Mouse (Mus musculus): ENCODE results near the gene Tnrc18. TPM values are rescaled to one million over a fixed set of nuclear protein-coding genes. Genes with fewer than 3 reads are reported as not detected.

The Tnrc18 gene
- total RNA-seq, 2 experiments from 2014 or later: 36.2 to 37.1 TPM

DNA sequence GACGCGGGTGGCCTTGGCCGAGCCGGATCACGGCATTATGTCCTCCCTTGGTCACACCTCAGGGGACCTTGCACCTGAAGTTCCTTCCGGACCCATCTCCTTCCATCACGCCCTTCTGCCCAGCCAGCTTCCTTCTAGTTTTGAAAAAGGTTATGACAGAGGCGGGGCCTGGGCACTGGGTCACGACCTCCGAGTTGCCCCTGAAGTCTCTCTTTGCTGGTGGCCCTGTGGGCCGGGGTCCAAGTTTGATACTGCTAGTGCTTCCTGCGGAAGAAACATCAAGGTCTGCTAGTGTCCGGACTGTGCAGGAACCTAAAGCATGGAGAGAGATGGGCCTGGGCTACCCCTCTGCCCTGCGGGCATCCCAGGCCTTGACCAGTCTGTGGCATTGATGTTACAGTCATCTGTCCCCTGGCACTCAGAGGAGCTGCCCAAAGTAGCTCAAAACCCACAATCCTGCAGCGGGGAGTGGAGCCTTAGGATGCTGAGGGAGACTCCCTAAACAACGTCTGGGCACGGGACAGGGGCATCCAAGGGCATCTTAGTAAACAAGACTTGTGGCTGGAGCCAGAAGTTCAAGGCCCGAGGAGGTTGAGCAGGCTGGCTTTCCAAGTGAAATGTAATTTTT is 114.8 kb downstream of the Tnrc18 start:
- intact Hi-C loops (cut with DNase I; ENCODE audit: low total_unique reads): no loop called here
- no peak for DNase-seq

DNA sequence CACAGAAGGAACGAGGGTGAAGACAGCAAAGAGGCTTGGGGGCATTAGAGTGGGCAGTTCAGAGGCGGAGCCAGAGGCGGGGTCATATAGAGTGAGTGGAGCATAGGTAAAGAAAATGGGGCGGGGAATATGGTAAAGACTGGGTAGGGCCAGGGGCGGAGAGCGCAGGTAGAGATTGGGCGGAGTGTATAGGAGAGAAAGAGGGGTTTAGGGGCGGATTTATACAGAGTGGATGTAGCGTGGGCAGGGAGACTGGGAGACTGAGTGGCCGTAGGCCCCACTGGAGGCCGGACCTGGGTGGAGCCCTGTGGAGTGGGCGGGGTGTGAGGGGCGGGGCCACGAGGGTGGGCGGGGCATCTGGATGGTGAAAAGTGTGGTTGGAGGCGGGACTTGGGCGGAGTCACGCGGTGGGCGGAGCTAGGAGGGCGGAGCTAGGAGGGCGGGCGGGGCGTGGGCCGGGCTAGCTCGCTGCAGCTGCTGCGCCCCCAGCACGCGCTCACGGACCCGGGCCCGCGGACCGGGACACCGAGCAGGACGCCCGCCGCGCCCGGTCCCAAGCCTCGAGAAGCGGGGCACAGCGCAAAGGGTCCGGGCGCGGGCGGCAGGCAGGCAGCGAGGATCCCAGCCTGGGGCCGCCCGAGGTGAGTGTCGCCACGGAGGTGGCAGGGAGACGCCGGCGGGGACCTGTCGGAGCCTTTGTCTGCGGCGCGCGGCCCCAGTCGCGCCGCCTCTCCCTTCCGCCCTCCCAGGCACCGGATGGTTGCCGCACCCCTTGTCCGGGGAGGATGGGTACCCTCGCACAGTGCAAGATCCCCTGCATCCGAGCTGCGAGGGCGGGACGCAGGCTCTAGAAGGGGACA is 115.6 kb downstream of the Tnrc18 start:
- DNase-seq: no peak
- intact Hi-C loops (cut with DNase I; ENCODE audit: low total_unique reads): no loop called here

DNA sequence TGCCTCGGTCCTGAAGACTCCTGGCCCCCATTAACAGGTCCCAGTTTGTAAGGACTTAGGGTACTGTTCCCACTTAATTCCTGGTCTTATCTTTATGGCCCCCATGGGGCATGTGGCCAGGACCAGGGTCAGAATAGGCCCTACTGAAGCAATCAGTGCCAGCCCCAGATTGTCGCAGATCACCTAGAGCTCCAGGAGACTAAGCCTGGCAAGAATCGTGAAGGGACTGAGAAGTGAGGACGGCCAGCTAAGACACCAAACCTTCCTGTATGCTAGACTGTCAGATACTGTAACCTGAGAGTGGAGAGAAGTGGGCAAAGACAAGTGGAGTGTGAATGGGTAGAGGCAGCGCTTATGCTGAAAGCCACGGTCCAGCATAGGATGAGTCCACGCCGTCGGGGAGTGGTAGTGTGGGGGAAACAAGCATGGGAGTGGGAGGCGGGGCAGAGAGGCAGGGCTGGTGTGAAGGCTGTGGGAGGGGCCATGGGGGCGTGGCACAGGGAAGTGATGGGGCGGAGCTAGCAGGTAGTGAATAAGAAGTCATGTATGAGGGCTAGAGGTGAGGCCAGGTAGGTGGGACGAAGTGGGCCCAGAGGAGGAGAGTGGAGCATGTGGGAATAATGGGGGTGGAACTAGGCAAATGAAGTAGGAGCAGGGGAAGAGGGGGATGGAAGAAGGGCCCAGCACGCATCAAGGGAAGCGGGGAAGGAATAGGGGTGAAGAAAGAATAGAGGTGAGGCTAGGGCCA is 116.4 kb downstream of the Tnrc18 start:
- DNase-seq: no peak
- intact Hi-C loops (cut with DNase I; ENCODE audit: low total_unique reads): no loop called here

DNA sequence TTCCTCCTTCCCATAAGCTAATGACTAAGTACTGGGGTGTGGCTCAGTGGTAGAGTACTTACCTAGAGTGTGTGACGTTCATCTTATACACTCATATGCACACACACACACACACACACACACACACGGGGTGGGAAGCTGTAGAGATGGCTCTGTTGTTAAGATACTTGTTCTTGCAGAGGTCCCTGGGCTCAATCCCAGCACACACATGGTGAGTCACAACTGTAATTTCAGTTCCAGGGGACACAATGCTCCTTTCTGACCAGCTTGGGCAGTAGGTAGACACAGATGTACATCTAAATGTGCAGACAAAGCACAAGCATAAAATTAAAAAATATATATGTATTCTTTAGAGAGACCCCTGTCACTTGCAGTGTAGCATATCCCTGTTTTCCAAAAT is 119.7 kb downstream of the Tnrc18 start:
- DNase-seq: no peak
- intact Hi-C loops (cut with DNase I; ENCODE audit: low total_unique reads): no loop called here

DNA sequence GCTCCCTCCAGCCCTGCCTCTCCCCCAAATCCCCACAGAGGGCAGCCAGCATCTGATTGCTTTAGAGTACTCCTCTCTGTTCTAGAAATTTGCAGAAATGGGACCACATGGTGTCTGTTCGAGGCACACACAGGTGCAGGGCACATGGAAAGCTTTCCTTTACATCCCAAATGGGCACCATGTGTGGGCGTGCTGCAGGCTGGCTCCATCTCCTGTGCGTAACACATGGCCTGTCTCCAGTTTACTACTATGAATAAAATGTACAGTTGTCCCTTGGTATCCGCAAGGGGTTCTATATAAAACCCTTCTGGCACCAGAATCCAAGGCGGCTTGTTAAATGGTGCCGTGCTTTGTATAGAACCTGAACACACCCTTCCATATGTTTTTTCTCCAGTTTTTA is 120.6 kb downstream of the Tnrc18 start:
- intact Hi-C loops (cut with DNase I; ENCODE audit: low total_unique reads): no loop called here
- no peak for DNase-seq

DNA sequence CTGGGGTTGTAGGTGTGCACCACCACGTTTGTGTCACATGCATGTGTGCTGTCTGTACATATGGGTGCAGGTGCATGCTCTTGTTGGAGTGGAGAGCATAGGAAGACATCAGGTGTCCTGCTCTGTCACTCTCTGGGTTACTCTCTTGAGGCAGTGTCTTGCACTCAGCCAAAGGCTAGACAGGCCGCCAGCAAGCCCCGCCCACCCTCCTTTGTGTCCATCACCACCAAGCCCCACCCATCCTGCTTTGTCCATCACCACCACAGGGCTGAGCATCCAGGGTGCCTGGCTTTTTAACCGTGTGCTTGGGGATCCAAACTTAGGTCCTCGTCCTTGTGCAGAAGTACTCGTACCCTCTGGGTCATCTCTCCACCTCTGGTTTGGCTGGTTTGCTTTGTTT is 121.2 kb downstream of the Tnrc18 start:
- no peak for DNase-seq
- intact Hi-C loops (cut with DNase I; ENCODE audit: low total_unique reads): no loop called here

DNA sequence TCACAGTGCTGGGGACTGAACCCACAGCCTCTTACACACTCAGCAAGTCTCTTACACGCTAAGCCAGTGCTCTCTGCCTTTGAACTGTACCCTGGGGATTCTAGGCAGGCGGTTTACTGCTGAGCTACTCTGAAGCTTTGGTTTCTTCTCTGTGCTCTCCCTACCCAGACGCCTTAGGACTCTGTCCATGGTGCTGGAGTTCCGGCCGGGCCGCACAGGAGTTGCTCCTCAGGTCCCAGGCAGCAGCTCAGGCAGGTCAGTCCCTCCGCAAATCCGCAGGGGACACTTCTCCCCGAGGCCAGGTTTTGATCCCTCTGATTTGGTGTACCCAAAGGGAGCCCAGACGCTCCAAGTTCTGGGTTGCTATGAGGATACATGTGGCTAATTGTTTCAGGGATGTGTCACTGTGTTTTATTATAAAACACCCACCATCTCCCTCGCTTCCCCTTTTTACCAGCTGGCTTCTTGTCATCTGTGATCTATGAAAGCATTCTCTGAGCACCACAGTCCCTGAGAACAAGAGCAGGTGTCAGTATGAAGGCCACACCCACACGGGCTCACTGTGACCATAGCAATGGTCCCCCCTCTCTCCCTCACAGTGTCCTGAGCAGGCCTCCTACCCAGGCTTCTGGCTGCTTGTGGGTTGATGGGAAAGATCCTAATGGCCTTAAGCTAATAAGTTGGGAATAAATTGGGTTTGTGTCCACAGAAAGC is 122.7 kb downstream of the Tnrc18 start:
- peak; percentile 46 for DNase-seq
- intact Hi-C loops (cut with DNase I; ENCODE audit: low total_unique reads): no loop called here

DNA sequence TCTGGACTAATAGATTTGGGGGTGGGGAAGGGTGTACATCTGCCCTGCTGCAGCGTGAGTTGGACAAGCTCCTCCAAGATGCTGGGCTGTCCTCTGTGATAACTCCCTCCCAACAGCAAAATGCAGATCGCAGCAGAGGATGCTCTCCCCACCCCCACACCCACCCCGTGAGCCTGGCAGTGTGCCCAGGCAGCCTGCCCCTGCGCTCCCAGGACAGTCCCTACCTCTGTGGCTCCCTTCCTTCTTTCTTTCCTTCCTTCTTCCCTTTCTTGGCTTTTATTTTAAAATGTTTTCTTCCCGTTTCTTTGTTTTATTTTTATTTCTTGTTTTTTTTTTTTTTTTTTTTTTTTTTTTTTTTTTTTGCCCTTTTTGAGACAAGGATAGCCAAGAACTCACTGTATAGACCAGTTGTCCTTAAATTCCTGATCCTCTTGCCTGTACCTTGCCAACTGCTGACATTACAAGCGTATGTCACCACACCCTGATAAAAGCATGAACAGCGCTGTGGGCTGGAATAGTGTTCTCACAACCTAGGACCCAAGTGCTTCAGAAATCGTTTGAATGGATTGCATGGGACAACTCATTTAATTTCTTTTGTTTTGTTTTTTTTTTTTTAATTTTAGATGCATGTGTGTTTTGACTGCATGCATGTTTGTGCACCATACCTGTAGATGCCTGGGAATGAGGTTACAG is 123.6 kb downstream of the Tnrc18 start:
- intact Hi-C loops (cut with DNase I; ENCODE audit: low total_unique reads): no loop called here
- no peak for DNase-seq

DNA sequence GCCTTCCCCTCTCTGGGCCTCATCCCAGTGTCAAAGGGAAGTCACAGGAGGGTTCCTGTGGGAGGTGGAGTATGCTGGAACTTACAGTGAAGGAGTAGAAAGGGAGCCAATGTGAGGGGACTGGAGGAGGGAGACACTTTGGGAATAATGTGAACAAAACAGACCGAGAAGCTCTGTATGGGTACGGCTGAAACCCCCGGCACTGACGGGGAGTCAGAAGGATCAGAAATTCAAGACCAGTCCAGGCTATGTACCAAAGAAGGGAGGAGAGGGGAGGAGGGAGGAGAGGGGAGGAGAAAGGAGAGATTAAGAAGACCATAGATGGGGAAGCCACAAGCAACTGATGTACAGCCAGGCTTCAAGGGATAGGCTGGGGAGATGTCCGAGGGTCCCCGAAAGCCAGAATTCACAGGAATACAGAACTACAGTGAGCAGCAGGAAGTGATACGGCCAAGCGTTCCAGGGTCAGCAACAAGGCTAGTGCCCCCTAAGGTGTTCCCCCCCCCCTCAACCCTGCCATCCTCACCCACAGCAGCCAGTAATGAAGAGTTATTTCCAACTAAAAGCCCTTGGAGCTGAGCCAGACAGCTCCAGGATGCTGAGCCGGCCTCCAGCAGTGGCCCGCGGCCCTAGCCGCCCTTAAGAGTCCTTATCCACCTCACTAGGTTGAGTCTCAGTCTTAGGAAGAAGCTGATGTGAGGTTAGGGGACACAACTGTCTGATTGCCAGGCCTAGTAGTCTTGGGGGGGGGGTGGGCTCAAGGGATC is 124.3 kb downstream of the Tnrc18 start:
- intact Hi-C loops (cut with DNase I; ENCODE audit: low total_unique reads): no loop called here
- no peak for DNase-seq

DNA sequence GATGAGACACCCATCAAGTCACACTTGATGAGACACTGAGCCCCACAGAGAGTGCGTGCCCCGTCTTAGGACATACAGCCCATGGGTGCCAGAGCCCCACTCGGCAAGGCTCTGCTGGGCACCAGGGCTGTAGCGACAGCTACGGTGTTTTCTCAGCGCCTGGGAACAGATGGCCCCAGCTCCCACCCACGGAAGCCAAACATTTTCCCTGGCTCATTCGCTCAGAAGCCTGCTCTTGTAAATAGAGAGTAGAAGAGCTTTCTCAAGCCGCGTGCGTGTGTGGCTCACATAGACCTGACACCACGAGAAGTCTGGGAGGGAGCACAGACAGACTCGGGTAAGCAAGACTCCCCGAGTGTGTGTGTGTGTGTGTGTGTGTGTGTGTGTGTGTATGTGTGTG is 125.2 kb downstream of the Tnrc18 start, which contains the start of gene Slc29a4:
Gene Slc29a4, plus strand, starts transcription at position 265 of the 400 bp plus-strand sequence.
- no peak for DNase-seq
- intact Hi-C loops (cut with DNase I; ENCODE audit: low total_unique reads): no loop called here

DNA sequence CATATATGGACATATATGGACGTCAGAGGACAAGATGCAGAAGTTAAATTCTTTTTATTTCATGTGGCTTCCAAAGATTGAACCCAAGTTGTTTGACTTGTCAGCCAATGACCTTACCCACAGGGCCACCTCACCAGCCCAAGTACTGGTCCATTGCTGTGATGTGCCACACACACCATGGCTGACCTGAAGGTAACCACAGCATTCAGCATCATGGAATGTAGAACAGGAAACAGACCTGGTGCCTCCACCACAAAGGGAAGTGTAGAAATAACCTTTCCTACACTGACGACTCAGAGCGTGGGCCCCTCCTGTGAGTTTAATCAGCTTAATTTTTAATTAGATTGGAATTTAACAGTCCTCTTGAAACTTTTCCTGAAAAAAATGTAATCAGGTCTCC is 127.1 kb downstream of the Tnrc18 start:
- intact Hi-C loops (cut with DNase I; ENCODE audit: low total_unique reads): no loop called here
- DNase-seq: no peak

DNA sequence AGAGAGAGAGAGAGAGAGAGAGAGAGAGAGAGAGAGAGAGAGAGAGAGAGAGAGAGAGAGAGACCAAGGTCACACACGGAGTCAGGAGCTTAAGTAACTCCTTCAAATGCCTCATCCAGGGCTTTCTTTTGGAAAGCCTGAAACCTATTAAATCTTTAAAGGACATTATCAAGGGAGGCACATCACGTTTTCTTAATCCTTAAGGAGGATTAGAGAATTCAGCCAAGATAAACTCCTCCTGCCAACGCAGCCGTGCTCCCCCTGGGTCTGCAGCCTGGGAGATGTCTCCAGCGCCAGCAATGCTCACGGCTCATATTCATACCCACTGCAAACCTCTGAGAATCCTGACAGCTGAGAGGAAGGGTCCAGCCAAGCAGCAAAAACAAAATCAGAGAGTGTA is 128.6 kb downstream of the Tnrc18 start:
- intact Hi-C loops (cut with DNase I; ENCODE audit: low total_unique reads): no loop called here
- no peak for DNase-seq

DNA sequence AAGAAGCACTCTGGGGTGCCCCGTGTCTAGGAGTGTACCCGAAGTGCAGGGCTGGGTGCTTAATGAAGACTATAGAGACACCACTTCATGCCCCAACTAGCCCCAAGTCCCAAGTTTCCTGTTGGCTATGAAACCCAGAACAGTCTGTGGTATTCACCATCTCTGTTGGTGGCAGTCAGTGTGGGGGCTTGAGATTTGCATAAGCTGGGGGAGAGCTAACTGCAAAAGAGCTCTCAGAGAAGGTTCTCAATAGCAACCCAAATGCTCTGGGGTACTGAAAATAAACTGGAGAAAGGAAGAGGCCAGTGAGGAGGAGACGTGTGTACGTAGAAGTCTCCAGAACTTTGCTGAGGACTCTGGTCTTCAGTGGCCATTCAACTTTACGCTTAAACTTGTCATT is 134.9 kb downstream of the Tnrc18 start:
- intact Hi-C loops (cut with DNase I; ENCODE audit: low total_unique reads): no loop called here
- no peak for DNase-seq

DNA sequence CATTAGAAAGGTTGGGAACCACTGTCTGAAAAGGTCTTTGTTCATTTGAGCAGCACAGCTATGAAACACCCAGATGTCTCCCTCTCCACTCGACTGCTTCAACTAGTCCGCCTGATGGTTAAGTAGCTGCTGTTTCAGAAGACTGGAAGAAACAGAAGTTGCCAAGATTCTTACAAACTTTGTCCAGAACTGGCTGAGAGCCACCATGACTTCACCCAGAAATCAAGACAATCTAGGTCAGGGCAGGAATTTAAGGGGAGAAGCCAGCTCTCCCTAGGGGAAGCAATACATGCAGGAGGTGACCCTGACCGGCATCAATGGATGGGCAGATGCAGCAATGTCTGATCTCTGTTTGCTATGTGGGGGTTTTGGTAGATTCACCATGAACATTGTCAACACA is 135.6 kb downstream of the Tnrc18 start:
- intact Hi-C loops (cut with DNase I; ENCODE audit: low total_unique reads): no loop called here
- no peak for DNase-seq

DNA sequence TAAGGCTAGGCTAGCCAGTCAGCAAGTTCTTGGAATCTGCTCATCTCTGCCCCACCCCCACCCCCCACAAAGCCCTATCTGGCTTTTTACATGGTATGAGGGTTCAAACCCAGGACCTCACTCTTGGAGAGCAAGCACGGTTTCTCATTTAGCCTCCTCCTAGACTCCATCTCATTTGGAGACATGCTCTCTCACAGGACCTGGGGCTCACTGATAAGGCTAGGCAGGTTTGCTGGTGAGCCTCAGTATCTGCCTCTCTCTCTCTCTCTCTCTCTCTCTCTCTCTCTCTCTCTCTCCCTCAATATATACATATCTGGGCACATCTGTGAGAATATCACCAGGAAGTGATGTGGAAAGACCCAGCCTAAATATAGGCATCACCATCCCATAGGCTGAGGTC is 138.4 kb downstream of the Tnrc18 start:
- intact Hi-C loops (cut with DNase I; ENCODE audit: low total_unique reads): no loop called here
- DNase-seq: no peak

DNA sequence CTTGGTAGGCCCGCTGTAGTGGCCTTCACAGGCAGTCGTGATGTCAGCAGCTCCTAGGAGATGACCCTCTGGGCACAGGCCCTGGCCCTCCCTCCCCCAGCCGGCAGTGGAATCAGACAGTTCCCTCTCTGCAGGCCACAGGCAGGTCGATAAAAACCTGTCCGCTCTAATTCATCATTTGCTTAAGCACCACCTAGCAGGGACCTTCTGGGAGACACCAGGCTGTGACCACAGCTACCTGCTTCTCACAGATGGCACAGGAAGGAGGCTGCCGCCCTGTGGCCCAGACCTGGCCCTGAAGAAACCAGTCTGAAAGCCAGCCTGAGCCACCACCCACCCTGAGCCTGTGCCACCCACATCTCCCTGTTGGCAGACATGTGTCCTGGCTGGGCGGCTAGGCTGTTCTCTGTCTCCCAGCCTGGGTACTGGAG is 139.3 kb downstream of the Tnrc18 start:
- no peak for DNase-seq
- intact Hi-C loops (cut with DNase I; ENCODE audit: low total_unique reads): no loop called here

Measured in gastrocnemius, postnatal 14 days (tissue).